Mouse (Mus musculus): Measurements from ENCODE around the gene Tmem266. TPM values are rescaled to one million over a fixed set of nuclear protein-coding genes. Genes with fewer than 3 reads are reported as not detected.

Tmem266 gene
- 0.16 TPM in 1 of 2 replicates, not detected in the other for polyA plus RNA-seq (2014; fragmentation: Nextera tagmentation; extraction: Ambion mirVana)

GRCm38 (mm10) chr9:55326515-55327233 is at the start of gene Tmem266, which contains the start of gene Nrg4:
Tmem266 (plus strand) TSS chr9:55326913.
Nrg4 (minus strand) TSS chr9:55326844.
- Histone ChIP-seq H3K27ac (replicated peaks in 1 of 2; ENCODE audit: control insufficient read depth in 1 of 2, insufficient read depth in 1 of 2, low read depth in 2 of 2, low read length in 2 of 2) (no peak within 1 kb of the TSS), H3K9me3 (ENCODE audit: control insufficient read depth, low read length) (no peaks in the 10 kb centered on the region), H3K36me3 (ENCODE audit: control insufficient read depth, insufficient read depth, low read length) (no peaks in the 10 kb centered on the region), H3K9ac (ENCODE audit: low read length) (peak within 1 kb of the TSS; percentile 83), H3K27me3 (ENCODE audit: control insufficient read depth, insufficient read depth, low read length) (peaks cover 71% of the 10 kb centered on the region), H3K4me1 (ENCODE audit: control insufficient read depth in 2 of 2, insufficient read depth in 2 of 2, low read length in 2 of 2) (no peaks in the 10 kb centered on the region; a peak in 1 of 4 replicates), H3K4me3 (ENCODE audit: control insufficient read depth in 1 of 2, insufficient read depth in 1 of 2, low read depth in 1 of 2, low read length in 2 of 2) (peak within 1 kb of the TSS; percentile 64 to 71), H3K4me2 (ENCODE audit: low read length) (peak within 1 kb of the TSS; percentile 94)
- peak; percentile 80 for ATAC-seq (ENCODE audit: insufficient number of reproducible peaks, insufficient read depth, low FRiP score, low read depth)
- WGBS = under 1% methylated on average over 63 of the region's 82 CpGs

GRCm38 (mm10) chr9:55277562-55277961 is 49.2 kb upstream of the Tmem266 start:
- H3K9ac ChIP-seq (ENCODE audit: low read length) = no peak overlapping the region
- WGBS = 81% methylated on average over 4 of the region's 4 CpGs
- no peak overlapping the region for H3K4me3 ChIP-seq (ENCODE audit: control insufficient read depth in 1 of 2, insufficient read depth in 1 of 2, low read depth in 1 of 2, low read length in 2 of 2)
- no peaks in the 10 kb centered on the region for H3K9me3 ChIP-seq (ENCODE audit: control insufficient read depth, low read length)
- H3K27ac ChIP-seq (replicated peaks in 1 of 2; ENCODE audit: control insufficient read depth in 1 of 2, insufficient read depth in 1 of 2, low read depth in 2 of 2, low read length in 2 of 2) = no peak overlapping the region
- no peaks in the 10 kb centered on the region for H3K4me1 ChIP-seq (ENCODE audit: control insufficient read depth in 2 of 2, insufficient read depth in 2 of 2, low read length in 2 of 2)
- H3K36me3 ChIP-seq (ENCODE audit: control insufficient read depth, insufficient read depth, low read length) = no peaks in the 10 kb centered on the region
- H3K27me3 ChIP-seq (ENCODE audit: control insufficient read depth, insufficient read depth, low read length) = no peaks in the 10 kb centered on the region
- no peak for ATAC-seq (ENCODE audit: insufficient number of reproducible peaks, insufficient read depth, low FRiP score, low read depth)
- no peak overlapping the region for H3K4me2 ChIP-seq (ENCODE audit: low read length)

GRCm38 (mm10) chr9:55279114-55279825 is 47.4 kb upstream of the Tmem266 start:
- no peak overlapping the region for H3K4me3 ChIP-seq (ENCODE audit: control insufficient read depth in 1 of 2, insufficient read depth in 1 of 2, low read depth in 1 of 2, low read length in 2 of 2)
- H3K36me3 ChIP-seq (ENCODE audit: control insufficient read depth, insufficient read depth, low read length) = no peaks in the 10 kb centered on the region
- peaks cover 2 to 3% of the 10 kb centered on the region in 2 experiments; a peak in 2 of 4 replicates for H3K4me1 ChIP-seq (ENCODE audit: control insufficient read depth in 2 of 2, insufficient read depth in 2 of 2, low read length in 2 of 2)
- no peaks in the 10 kb centered on the region for H3K9me3 ChIP-seq (ENCODE audit: control insufficient read depth, low read length)
- H3K27ac ChIP-seq (replicated peaks in 1 of 2; ENCODE audit: control insufficient read depth in 1 of 2, insufficient read depth in 1 of 2, low read depth in 2 of 2, low read length in 2 of 2) = no peak overlapping the region
- WGBS = 81% methylated on average over 8 of the region's 8 CpGs
- ATAC-seq (ENCODE audit: insufficient number of reproducible peaks, insufficient read depth, low FRiP score, low read depth) = no peak
- no peaks in the 10 kb centered on the region for H3K27me3 ChIP-seq (ENCODE audit: control insufficient read depth, insufficient read depth, low read length)
- H3K4me2 ChIP-seq (ENCODE audit: low read length) = no peak overlapping the region
- H3K9ac ChIP-seq (ENCODE audit: low read length) = no peak overlapping the region

- H3K9me3 ChIP-seq (ENCODE audit: control insufficient read depth, low read length) = no peaks in the 10 kb centered on the region
- ATAC-seq (ENCODE audit: insufficient number of reproducible peaks, insufficient read depth, low FRiP score, low read depth) = no peak
- no peak overlapping the region; the same call in 1 of the 2 replicates for H3K9ac ChIP-seq (ENCODE audit: low read length)
- H3K27ac ChIP-seq (replicated peaks in 1 of 2; ENCODE audit: control insufficient read depth in 1 of 2, insufficient read depth in 1 of 2, low read depth in 2 of 2, low read length in 2 of 2) = no peak overlapping the region
- no peaks in the 10 kb centered on the region for H3K27me3 ChIP-seq (ENCODE audit: control insufficient read depth, insufficient read depth, low read length)
- H3K36me3 ChIP-seq (ENCODE audit: control insufficient read depth, insufficient read depth, low read length) = no peaks in the 10 kb centered on the region
- 8% methylated on average over 14 of the region's 14 CpGs for WGBS
- peak overlapping the region in 1 of 2 experiments; percentile 14; a peak in 1 of 4 replicates for H3K4me3 ChIP-seq (ENCODE audit: control insufficient read depth in 1 of 2, insufficient read depth in 1 of 2, low read depth in 1 of 2, low read length in 2 of 2)
- H3K4me1 ChIP-seq (ENCODE audit: control insufficient read depth in 2 of 2, insufficient read depth in 2 of 2, low read length in 2 of 2) = peaks cover 2 to 3% of the 10 kb centered on the region in 2 experiments; a peak in 2 of 4 replicates
- H3K4me2 ChIP-seq (ENCODE audit: low read length) = peak overlapping the region; percentile 54
These were observed 43.2 kb upstream of the Tmem266 start for GRCm38 (mm10) chr9:55283516-55283915.

GRCm38 (mm10) chr9:55285197-55285596 is 41.5 kb upstream of the Tmem266 start:
- ATAC-seq (ENCODE audit: insufficient number of reproducible peaks, insufficient read depth, low FRiP score, low read depth) = no peak
- peaks cover 2 to 3% of the 10 kb centered on the region in 2 experiments; a peak in 2 of 4 replicates for H3K4me1 ChIP-seq (ENCODE audit: control insufficient read depth in 2 of 2, insufficient read depth in 2 of 2, low read length in 2 of 2)
- no peaks in the 10 kb centered on the region for H3K36me3 ChIP-seq (ENCODE audit: control insufficient read depth, insufficient read depth, low read length)
- H3K27me3 ChIP-seq (ENCODE audit: control insufficient read depth, insufficient read depth, low read length) = no peaks in the 10 kb centered on the region
- no peak overlapping the region for H3K9ac ChIP-seq (ENCODE audit: low read length)
- no peaks in the 10 kb centered on the region for H3K9me3 ChIP-seq (ENCODE audit: control insufficient read depth, low read length)
- 68% methylated on average over 3 of the region's 3 CpGs for WGBS
- no peak overlapping the region for H3K4me3 ChIP-seq (ENCODE audit: control insufficient read depth in 1 of 2, insufficient read depth in 1 of 2, low read depth in 1 of 2, low read length in 2 of 2)
- no peak overlapping the region for H3K4me2 ChIP-seq (ENCODE audit: low read length)
- H3K27ac ChIP-seq (replicated peaks in 1 of 2; ENCODE audit: control insufficient read depth in 1 of 2, insufficient read depth in 1 of 2, low read depth in 2 of 2, low read length in 2 of 2) = no peak overlapping the region

GRCm38 (mm10) chr9:55289475-55290198 is 37.1 kb upstream of the Tmem266 start:
- H3K4me2 ChIP-seq (ENCODE audit: low read length) = no peak overlapping the region
- H3K4me3 ChIP-seq (ENCODE audit: control insufficient read depth in 1 of 2, insufficient read depth in 1 of 2, low read depth in 1 of 2, low read length in 2 of 2) = no peak overlapping the region
- H3K27ac ChIP-seq (replicated peaks in 1 of 2; ENCODE audit: control insufficient read depth in 1 of 2, insufficient read depth in 1 of 2, low read depth in 2 of 2, low read length in 2 of 2) = no peak overlapping the region
- H3K4me1 ChIP-seq (ENCODE audit: control insufficient read depth in 2 of 2, insufficient read depth in 2 of 2, low read length in 2 of 2) = no peaks in the 10 kb centered on the region
- H3K27me3 ChIP-seq (ENCODE audit: control insufficient read depth, insufficient read depth, low read length) = no peaks in the 10 kb centered on the region
- no peak overlapping the region for H3K9ac ChIP-seq (ENCODE audit: low read length)
- WGBS = 52% methylated on average over 3 of the region's 3 CpGs
- no peak for ATAC-seq (ENCODE audit: insufficient number of reproducible peaks, insufficient read depth, low FRiP score, low read depth)
- no peaks in the 10 kb centered on the region for H3K9me3 ChIP-seq (ENCODE audit: control insufficient read depth, low read length)
- no peaks in the 10 kb centered on the region for H3K36me3 ChIP-seq (ENCODE audit: control insufficient read depth, insufficient read depth, low read length)

GRCm38 (mm10) chr9:55291966-55292365 is 34.7 kb upstream of the Tmem266 start:
- 89% methylated on average over 4 of the region's 4 CpGs for WGBS
- H3K9ac ChIP-seq (ENCODE audit: low read length) = no peak overlapping the region
- no peak overlapping the region for H3K27ac ChIP-seq (replicated peaks in 1 of 2; ENCODE audit: control insufficient read depth in 1 of 2, insufficient read depth in 1 of 2, low read depth in 2 of 2, low read length in 2 of 2)
- H3K27me3 ChIP-seq (ENCODE audit: control insufficient read depth, insufficient read depth, low read length) = no peaks in the 10 kb centered on the region
- no peak overlapping the region for H3K4me2 ChIP-seq (ENCODE audit: low read length)
- no peaks in the 10 kb centered on the region; the same call in 1 of the 2 replicates for H3K9me3 ChIP-seq (ENCODE audit: control insufficient read depth, low read length)
- no peak overlapping the region for H3K4me3 ChIP-seq (ENCODE audit: control insufficient read depth in 1 of 2, insufficient read depth in 1 of 2, low read depth in 1 of 2, low read length in 2 of 2)
- H3K36me3 ChIP-seq (ENCODE audit: control insufficient read depth, insufficient read depth, low read length) = no peaks in the 10 kb centered on the region
- ATAC-seq (ENCODE audit: insufficient number of reproducible peaks, insufficient read depth, low FRiP score, low read depth) = no peak
- H3K4me1 ChIP-seq (ENCODE audit: control insufficient read depth in 2 of 2, insufficient read depth in 2 of 2, low read length in 2 of 2) = no peaks in the 10 kb centered on the region

All from heart, embryonic 14.5 days (tissue).